In the genomic region with DNA sequence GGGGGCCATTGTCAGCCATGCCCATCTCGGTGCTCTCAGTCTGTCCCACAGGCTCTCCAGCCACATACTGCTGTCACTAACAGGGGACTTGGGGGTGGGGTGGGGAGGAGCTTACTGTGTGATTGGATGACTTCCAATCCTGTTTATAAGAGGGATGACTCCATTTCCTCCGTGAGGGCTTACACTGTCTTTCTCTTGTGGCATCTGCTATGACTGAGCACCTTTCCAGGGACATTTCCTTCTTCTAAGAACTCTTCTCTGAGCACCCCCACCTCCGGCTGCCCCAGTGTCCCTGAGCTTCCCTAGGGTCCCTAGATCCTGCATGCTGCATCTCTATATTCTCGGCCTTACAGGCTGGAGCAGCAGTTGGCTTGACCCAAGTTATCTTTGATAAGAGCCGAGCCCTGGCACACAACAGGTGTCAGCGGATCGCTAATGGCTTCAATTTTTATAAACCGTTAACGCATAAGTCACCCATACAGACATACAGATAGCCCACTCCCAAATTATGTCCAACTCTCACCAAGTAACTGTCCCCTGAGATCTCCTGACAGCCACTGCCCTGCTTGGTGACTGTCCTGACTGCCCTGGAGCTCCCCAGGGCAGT, we compare ENCODE assay signal across 14 mouse cellular contexts. TPM values are rescaled to one million over a fixed set of nuclear protein-coding genes. Genes with fewer than 3 reads are reported as not detected.
A peak's percentile ranks its signal among the peaks of the same experiment; 100 is the strongest.
DNase-seq lines count a peak whose midpoint lies in the region; ATAC-seq and TF ChIP-seq lines count a peak whose summit lies in the region.
"Had no signal": no experiment of that assay in that cellular context is flagged by ENCODE, and none has a peak within 500 bp of the region (broad histone marks: within the 10 kb centered on the region; RNA-seq: fewer than 3 reads in every experiment).

No protein-coding gene starts in this region.

- H3K27me3 ChIP-seq in lung, embryonic 16.5 days (ENCODE audit: control insufficient read depth, insufficient read depth, low read depth, low read length), result no peaks in the 10 kb centered on the region

- H3K4me1 ChIP-seq in lung, embryonic 16.5 days (replicated peaks; ENCODE audit: control insufficient read depth, insufficient read depth, low read length), result peaks cover 3% of the 10 kb centered on the region; the same call in 1 of the 2 replicates
- H3K4me1 ChIP-seq in lung, adult 2 months (ENCODE audit: control insufficient read depth, insufficient read depth, low read length), result no peaks in the 10 kb centered on the region; the same call in 1 of the 2 replicates
- peaks cover 18% of the 10 kb centered on the region for H3K4me1 ChIP-seq in bone marrow, adult 2 months (ENCODE audit: control insufficient read depth, insufficient read depth, low read length)

- no peaks in the 10 kb centered on the region for H3K9me3 ChIP-seq in lung, embryonic 16.5 days (ENCODE audit: control insufficient read depth, low read length)

- no peak for ATAC-seq in CD4-positive, CD25-positive, alpha-beta regulatory T cell, adult 4 months
- peak; percentile 49; the same call in 1 of the 2 replicates for ATAC-seq in lung, embryonic 16.5 days (ENCODE audit: low read depth)
- peak; percentile 58 for ATAC-seq in megakaryocyte-erythroid progenitor cell, adult 5-6 weeks (replicated peaks; ENCODE audit: low FRiP score, low TSS enrichment, poor library complexity, severe bottlenecking)

- no peak overlapping the region for H3K27ac ChIP-seq in lung, embryonic 16.5 days (ENCODE audit: low read length)
- H3K27ac ChIP-seq in bone marrow, adult 2 months (ENCODE audit: control insufficient read depth, insufficient read depth, low read depth, low read length, poor library complexity), result peak overlapping the region; percentile 72

- no peak overlapping the region for H3K4me3 ChIP-seq in lung, embryonic 16.5 days (ENCODE audit: low read length)
- H3K4me3 ChIP-seq in lung, adult 2 months (replicated peaks; ENCODE audit: extremely low read depth, low read depth, low read length), result no peak overlapping the region
- H3K4me3 ChIP-seq in bone marrow, adult 2 months (replicated peaks; ENCODE audit: control insufficient read depth, low read depth, low read length), result no peak overlapping the region
- H3K4me3 ChIP-seq: erythroblast, embryonic 14.5 days had no signal

- H3K4me2 ChIP-seq in lung, embryonic 16.5 days (ENCODE audit: low read depth, low read length), result no peak overlapping the region

- 44% methylated on average over 9 of the region's 9 CpGs for WGBS in lung, embryonic 16.5 days
- WGBS in lung, adult 2 months, result 49% methylated on average over 9 of the region's 9 CpGs
- WGBS in bone marrow, adult 2 months, result 34% methylated on average over 9 of the region's 9 CpGs

- no peak for TF ChIP-seq CTCF in lung, adult 2 months (IDR thresholded peaks at IDR 0.05; ENCODE audit: insufficient read depth, low read length)
- no peak for TF ChIP-seq CTCF in bone marrow, adult 2 months (IDR thresholded peaks at IDR 0.05; ENCODE audit: control insufficient read depth, insufficient read depth, low read length)

- no peaks in the 10 kb centered on the region for H3K36me3 ChIP-seq in lung, embryonic 16.5 days (ENCODE audit: control insufficient read depth, insufficient read depth, low read length)

- peak; percentile 38 for DNase-seq in CD4-positive, CD25-positive, alpha-beta regulatory T cell, adult 2 months (ENCODE audit: low read depth, low spot score)
- DNase-seq in lung, adult 2 months, result no peak
- DNase-seq in layer of hippocampus, postnatal 14 days (ENCODE audit: low spot score in 2 of 2), result no peak
- DNase-seq in frontal cortex, postnatal 25 days (ENCODE audit: low spot score in 2 of 2), result no peak
- DNase-seq: heart, postnatal 4 days; lung, postnatal 4 days; spleen, adult 18-20 months had no signal

- no peak for TF ChIP-seq POLR2A in lung, adult 2 months (IDR thresholded peaks at IDR 0.05; ENCODE audit: borderline replicate concordance, extremely low read depth, low read depth, low read length)
- no peak for TF ChIP-seq POLR2A in bone marrow, adult 2 months (IDR thresholded peaks at IDR 0.05; ENCODE audit: borderline replicate concordance, control insufficient read depth, low read depth, low read length)

- no peak overlapping the region for H3K9ac ChIP-seq in lung, embryonic 16.5 days (ENCODE audit: low read length)

RNA-seq across cellular contexts. Expression of a gene that starts 6.9 kb away (rescaled TPM):
- 1,000 to 10,000 TPM; 1,726 to 2,325 TPM for polyA plus RNA-seq in CD4-positive, CD25-positive, alpha-beta regulatory T cell, adult 4 months (2017; shearing (Covaris generic))
- 42.1 and 43.3 TPM in 2 replicates for polyA plus RNA-seq in lung, embryonic 16.5 days (2015; fragmentation: Nextera tagmentation; extraction: Ambion mirVana)
- 258 and 317 TPM in 2 replicates for polyA plus RNA-seq in lung, adult 2 months (2012; rRNA removed)
- 193 and 436 TPM in 2 replicates for polyA plus RNA-seq in bone marrow, adult 2 months (2011; ENCODE audit: insufficient read depth, insufficient read length, low replicate concordance, missing spikeins)
- total RNA-seq in megakaryocyte-erythroid progenitor cell, adult 5-6 weeks (2014; fragmentation: Nextera tagmentation), result 111 and 132 TPM in 2 replicates
- 33.5 and 41.8 TPM in 2 replicates for total RNA-seq in megakaryocyte-erythroid progenitor cell, adult 5-6 weeks (2017)
- 10 to 100 TPM; 33.2 to 37.8 TPM for total RNA-seq in layer of hippocampus, postnatal 14 days (2021)

RNA-seq across cellular contexts. Expression of a gene that starts 24.3 kb away (rescaled TPM):
- polyA plus RNA-seq in CD4-positive, CD25-positive, alpha-beta regulatory T cell, adult 4 months (2017; shearing (Covaris generic)), result not detected
- polyA plus RNA-seq in lung, embryonic 16.5 days (2015; fragmentation: Nextera tagmentation; extraction: Ambion mirVana), result 0.92 and 1.3 TPM in 2 replicates
- polyA plus RNA-seq in lung, adult 2 months (2012; rRNA removed), result 0.14 TPM in 1 of 2 replicates, not detected in the other
- polyA plus RNA-seq in bone marrow, adult 2 months (2011; ENCODE audit: insufficient read depth, insufficient read length, low replicate concordance, missing spikeins), result not detected in 2 replicates
- not detected in 2 replicates for total RNA-seq in megakaryocyte-erythroid progenitor cell, adult 5-6 weeks (2014; fragmentation: Nextera tagmentation)
- total RNA-seq in megakaryocyte-erythroid progenitor cell, adult 5-6 weeks (2017), result not detected in 2 replicates
- 1 to 10 TPM; 2.3 TPM for total RNA-seq in layer of hippocampus, postnatal 14 days (2021)
- total RNA-seq: gastrocnemius, postnatal 4 days; heart, postnatal 4 days had no signal
- polyA plus RNA-seq: erythroblast, embryonic 14.5 days; large intestine, adult 2 months had no signal
